Mouse (Mus musculus): Measurements from ENCODE around the gene Gbp2b.
"Not testable (repeated sequence)": the region's sequence is repeated elsewhere in the genome, so short reads cannot be mapped to it uniquely, and the experiment has no call there.

Gene Gbp2b

GRCm38 (mm10) chr3:142594547-142594946, at the start of gene Gbp2b:
TSS of gene Gbp2b (plus strand) at chr3:142594847.
- DNase-seq (ENCODE audit: low read depth in 2 of 2, low spot score in 2 of 2): no peak

GRCm38 (mm10) chr3:142546690-142547089, 48.0 kb upstream of the Gbp2b start:
- DNase-seq (ENCODE audit: low read depth in 2 of 2, low spot score in 2 of 2): peak in 1 of 2 experiments; percentile 16

- no peak for DNase-seq (ENCODE audit: low read depth in 2 of 2, low spot score in 2 of 2)
Measured at GRCm38 (mm10) chr3:142550052-142550676, 44.5 kb upstream of the Gbp2b start.

GRCm38 (mm10) chr3:142554601-142555000, 40.0 kb upstream of the Gbp2b start:
- no peak for DNase-seq (ENCODE audit: low read depth in 2 of 2, low spot score in 2 of 2)

GRCm38 (mm10) chr3:142555623-142556022, 39.0 kb upstream of the Gbp2b start:
- DNase-seq (ENCODE audit: low read depth in 2 of 2, low spot score in 2 of 2): no peak

- DNase-seq (ENCODE audit: low read depth in 2 of 2, low spot score in 2 of 2): peak in 1 of 2 experiments; percentile 12
Measured at GRCm38 (mm10) chr3:142559632-142560228, 34.9 kb upstream of the Gbp2b start, which contains the start of gene Gbp3. TSS of gene Gbp3 (plus strand) at chr3:142560026.

GRCm38 (mm10) chr3:142560296-142560948, 34.2 kb upstream of the Gbp2b start:
- peak; percentile 81 to 85 for DNase-seq (ENCODE audit: low read depth in 2 of 2, low spot score in 2 of 2)

- DNase-seq (ENCODE audit: low read depth in 2 of 2, low spot score in 2 of 2): no peak
Measured at GRCm38 (mm10) chr3:142561045-142561646, 33.5 kb upstream of the Gbp2b start.

GRCm38 (mm10) chr3:142561666-142562065, 33.0 kb upstream of the Gbp2b start:
- no peak for DNase-seq (ENCODE audit: low read depth in 2 of 2, low spot score in 2 of 2)

- not testable (repeated sequence) for DNase-seq (ENCODE audit: low read depth in 2 of 2, low spot score in 2 of 2)
Measured at GRCm38 (mm10) chr3:142567490-142567889, 27.2 kb upstream of the Gbp2b start.

GRCm38 (mm10) chr3:142570738-142571137, 23.9 kb upstream of the Gbp2b start:
- DNase-seq (ENCODE audit: low read depth in 2 of 2, low spot score in 2 of 2): no peak

- DNase-seq (ENCODE audit: low read depth in 2 of 2, low spot score in 2 of 2): no peak
Measured at GRCm38 (mm10) chr3:142577108-142577507, 17.5 kb upstream of the Gbp2b start.

GRCm38 (mm10) chr3:142578342-142578741, 16.3 kb upstream of the Gbp2b start:
- no peak for DNase-seq (ENCODE audit: low read depth in 2 of 2, low spot score in 2 of 2)

GRCm38 (mm10) chr3:142583067-142583466, 11.6 kb upstream of the Gbp2b start:
- DNase-seq (ENCODE audit: low read depth in 2 of 2, low spot score in 2 of 2): no peak

- no peak for DNase-seq (ENCODE audit: low read depth in 2 of 2, low spot score in 2 of 2)
Measured at GRCm38 (mm10) chr3:142587386-142587785, 7.3 kb upstream of the Gbp2b start.

GRCm38 (mm10) chr3:142588888-142589287, 5.8 kb upstream of the Gbp2b start:
- DNase-seq (ENCODE audit: low read depth in 2 of 2, low spot score in 2 of 2): no peak

- no peak for DNase-seq (ENCODE audit: low read depth in 2 of 2, low spot score in 2 of 2)
Measured at GRCm38 (mm10) chr3:142590431-142591067, 4.1 kb upstream of the Gbp2b start.

- no peak for DNase-seq (ENCODE audit: low read depth in 2 of 2, low spot score in 2 of 2)
Measured at GRCm38 (mm10) chr3:142597923-142598322, 3.3 kb downstream of the Gbp2b start.

- no peak for DNase-seq (ENCODE audit: low read depth in 2 of 2, low spot score in 2 of 2)
Measured at GRCm38 (mm10) chr3:142601675-142602074, 7.0 kb downstream of the Gbp2b start.

- no peak for DNase-seq (ENCODE audit: low read depth in 2 of 2, low spot score in 2 of 2)
Measured at GRCm38 (mm10) chr3:142618658-142619057, 24.0 kb downstream of the Gbp2b start.

- no peak for DNase-seq (ENCODE audit: low read depth in 2 of 2, low spot score in 2 of 2)
Measured at GRCm38 (mm10) chr3:142619606-142620005, 25.0 kb downstream of the Gbp2b start.

Data from CD8-positive naive resting alpha-beta T cell, adult 2 months (primary cell).